Mouse (Mus musculus): ENCODE data around the gene Ntf5.

DNA sequence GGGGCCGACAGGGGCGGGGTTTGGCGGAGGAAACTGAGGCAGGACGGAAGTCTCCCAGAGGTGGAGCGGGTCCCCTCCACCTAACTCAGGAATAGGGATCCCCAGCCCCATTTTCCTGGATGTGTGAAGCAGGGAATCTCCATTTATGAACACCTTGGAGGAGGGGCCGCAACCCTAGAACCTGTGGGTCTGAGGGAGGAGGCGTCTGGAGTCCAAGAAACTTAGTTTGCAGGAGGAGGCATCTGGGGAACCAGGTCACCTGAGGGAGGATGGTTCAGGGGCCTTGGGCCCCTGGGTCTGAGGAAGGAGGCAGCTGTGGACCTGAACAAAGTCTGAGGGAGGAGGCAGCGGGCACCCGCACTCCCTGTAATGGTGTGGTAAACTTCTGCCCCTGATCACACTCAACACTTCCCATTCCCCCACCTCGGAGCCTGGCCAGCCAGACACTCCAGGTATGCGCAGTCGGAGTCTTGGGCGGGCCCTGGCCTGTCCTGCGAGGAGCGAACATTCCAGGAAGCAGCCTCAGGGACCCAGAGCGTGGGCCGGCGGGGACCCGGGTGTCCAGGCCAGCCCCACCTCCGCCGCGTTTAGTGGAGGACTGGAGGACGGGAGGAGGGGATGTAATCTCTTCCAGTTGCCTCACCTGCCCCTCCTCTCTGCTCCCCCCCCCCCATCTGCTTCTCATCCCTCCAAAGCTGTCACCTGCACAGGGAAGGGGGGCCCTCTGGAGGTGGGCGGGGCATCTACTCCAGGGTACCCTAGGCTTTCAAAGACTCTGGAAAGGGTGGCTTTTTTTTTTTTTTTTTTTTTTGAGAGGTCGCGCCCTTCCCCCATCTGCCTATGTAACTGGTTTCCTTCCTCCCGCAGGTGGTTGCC lies 607 bp downstream of the Ntf5 start:
- TF ChIP-seq CTCF (IDR thresholded peaks at IDR 0.05; ENCODE audit: borderline replicate concordance, control insufficient read depth, extremely low read depth, insufficient read depth, low read length, poor library complexity) (no peak), POLR2A (IDR thresholded peaks at IDR 0.05; ENCODE audit: control insufficient read depth, extremely low read depth, insufficient read depth, low read length, poor library complexity) (no peak)

All from thymus, adult 2 months (tissue).